Mouse (Mus musculus): Measurements from ENCODE around the gene Arpc3.
"Not testable (repeated sequence)": the region's sequence is repeated elsewhere in the genome, so short reads cannot be mapped to it uniquely, and the experiment has no call there.

Gene Arpc3

GRCm38 (mm10) chr5:122397495-122397894 lies 5.8 kb downstream of the Arpc3 start:
- DNase-seq (ENCODE audit: extremely low spot score, low read depth, low spot score) = no peak

- no peak for DNase-seq (ENCODE audit: extremely low spot score, low read depth, low spot score)
These were observed 8.2 kb downstream of the Arpc3 start for GRCm38 (mm10) chr5:122399871-122400270.

GRCm38 (mm10) chr5:122400628-122401302 lies 9.1 kb downstream of the Arpc3 start:
- DNase-seq (ENCODE audit: extremely low spot score, low read depth, low spot score) = no peak

- DNase-seq (ENCODE audit: extremely low spot score, low read depth, low spot score) = no peak
These were observed 9.6 kb downstream of the Arpc3 start for GRCm38 (mm10) chr5:122401303-122401640.

- DNase-seq (ENCODE audit: extremely low spot score, low read depth, low spot score) = no peak
These were observed 10.5 kb downstream of the Arpc3 start for GRCm38 (mm10) chr5:122402160-122402559.

- DNase-seq (ENCODE audit: extremely low spot score, low read depth, low spot score) = no peak
These were observed 11.1 kb downstream of the Arpc3 start for GRCm38 (mm10) chr5:122402772-122403171.

GRCm38 (mm10) chr5:122403362-122403761 lies 11.7 kb downstream of the Arpc3 start:
- DNase-seq (ENCODE audit: extremely low spot score, low read depth, low spot score) = no peak

- no peak for DNase-seq (ENCODE audit: extremely low spot score, low read depth, low spot score)
These were observed 13.9 kb downstream of the Arpc3 start for GRCm38 (mm10) chr5:122405537-122405936.

GRCm38 (mm10) chr5:122409692-122410645 lies 18.3 kb downstream of the Arpc3 start:
- DNase-seq (ENCODE audit: extremely low spot score, low read depth, low spot score) = no peak

- no peak for DNase-seq (ENCODE audit: extremely low spot score, low read depth, low spot score)
These were observed 20.2 kb downstream of the Arpc3 start for GRCm38 (mm10) chr5:122411892-122412291.

GRCm38 (mm10) chr5:122412826-122413225 lies 21.1 kb downstream of the Arpc3 start:
- DNase-seq (ENCODE audit: extremely low spot score, low read depth, low spot score) = no peak

GRCm38 (mm10) chr5:122414351-122414750 lies 22.7 kb downstream of the Arpc3 start:
- DNase-seq (ENCODE audit: extremely low spot score, low read depth, low spot score) = no peak

GRCm38 (mm10) chr5:122415465-122415864 lies 23.8 kb downstream of the Arpc3 start:
- no peak for DNase-seq (ENCODE audit: extremely low spot score, low read depth, low spot score)

- not testable (repeated sequence) for DNase-seq (ENCODE audit: extremely low spot score, low read depth, low spot score)
These were observed 29.0 kb downstream of the Arpc3 start for GRCm38 (mm10) chr5:122420676-122421075.

- DNase-seq (ENCODE audit: extremely low spot score, low read depth, low spot score) = no peak
These were observed 29.8 kb downstream of the Arpc3 start, which contains the start of gene Anapc7 for GRCm38 (mm10) chr5:122421271-122422068. Anapc7 (plus strand) TSS chr5:122421693.

GRCm38 (mm10) chr5:122422071-122422964 lies 30.6 kb downstream of the Arpc3 start:
- DNase-seq (ENCODE audit: extremely low spot score, low read depth, low spot score) = peak; percentile 86

- DNase-seq (ENCODE audit: extremely low spot score, low read depth, low spot score) = no peak
These were observed 31.4 kb downstream of the Arpc3 start for GRCm38 (mm10) chr5:122423083-122423482.

GRCm38 (mm10) chr5:122425550-122425949 lies 33.9 kb downstream of the Arpc3 start:
- DNase-seq (ENCODE audit: extremely low spot score, low read depth, low spot score) = no peak

GRCm38 (mm10) chr5:122430036-122430775 lies 38.5 kb downstream of the Arpc3 start:
- DNase-seq (ENCODE audit: extremely low spot score, low read depth, low spot score) = no peak

- DNase-seq (ENCODE audit: extremely low spot score, low read depth, low spot score) = no peak
These were observed 39.5 kb downstream of the Arpc3 start for GRCm38 (mm10) chr5:122431221-122431620.
